Mouse (Mus musculus) megakaryocyte, embryonic 14.5 days (primary cell): ENCODE results near the gene Mrpl35. TPM values are rescaled to one million over a fixed set of nuclear protein-coding genes. Genes with fewer than 3 reads are reported as not detected.
"Not testable (repeated sequence)": the region's sequence is repeated elsewhere in the genome, so short reads cannot be mapped to it uniquely, and the experiment has no call there.

ENCODE experiments used
- H3K27me3 ChIP-seq: replicated peaks from 2 replicates; pipeline ENCODE3; 2012; ENCODE audit warnings: inconsistent platforms
- H3K36me3 ChIP-seq: replicated peaks from 2 replicates; pipeline ENCODE3; 2012; ENCODE audit warnings: low read length, inconsistent platforms, mixed read lengths
- H3K4me1 ChIP-seq: 2 replicates; pipeline ENCODE4 v1.6.1; 2012; ENCODE audit warnings: inconsistent platforms
- H3K4me3 ChIP-seq: replicated peaks from 2 replicates; pipeline ENCODE3; 2012; ENCODE audit warnings: moderate library complexity, mild to moderate bottlenecking, inconsistent platforms
- H3K9me3 ChIP-seq: 2 replicates; pipeline ENCODE4 v1.6.1; 2012; ENCODE audit warnings: inconsistent platforms
- FLI1 ChIP-seq: IDR thresholded peaks from 2 replicates; pipeline ENCODE4 v1.6.1; 2012; ENCODE audit warnings: low read length, inconsistent platforms, mixed read lengths
- GATA1 ChIP-seq: IDR thresholded peaks from 3 replicates; pipeline ENCODE4 v1.6.1; 2012; ENCODE audit warnings: mixed read lengths, low read length, inconsistent platforms, borderline replicate concordance
- polyA plus RNA-seq: library from polyadenylated mRNA; stranded (reverse); fragments of >175 nt; gene quantifications from 2 replicates; pipeline ENCODE4 v1.2.3, GENCODE M21; 2012; ENCODE audit warnings: low replicate concordance; ENCODE audit not compliant: insufficient read depth

Mrpl35 gene
- polyA plus RNA-seq: 1.00 TPM in 1 of 2 replicates, not detected in the other

DNA sequence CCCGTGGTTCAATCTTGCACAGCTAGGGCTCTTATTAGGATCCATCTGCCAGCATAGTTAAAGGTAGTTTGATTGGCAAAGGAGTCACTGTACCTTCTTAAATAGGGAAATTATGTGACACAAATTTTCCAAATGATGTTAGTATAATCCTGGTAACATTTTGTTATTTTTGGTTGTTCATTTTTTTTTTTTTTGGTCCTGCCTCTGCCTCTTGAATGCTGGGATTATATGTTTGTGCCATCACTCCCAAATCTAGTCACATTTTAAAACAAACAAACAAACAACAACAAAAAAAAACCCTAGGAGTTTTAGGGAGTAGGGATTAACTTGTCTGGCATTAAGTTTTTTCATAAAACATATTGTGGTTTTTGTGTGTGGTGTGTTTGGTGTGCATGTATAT is at the start of gene Mrpl35:
Gene Mrpl35 (minus strand): TSS at position 101 of the 400 bp plus-strand sequence.
- TF ChIP-seq FLI1: no peak
- no peak for TF ChIP-seq GATA1
- Histone ChIP-seq H3K4me3 (no peak within 1 kb of the TSS), H3K9me3 (no peaks in the 10 kb centered on the region), H3K36me3 (no peaks in the 10 kb centered on the region), H3K27me3 (no peaks in the 10 kb centered on the region), H3K4me1 (peaks cover 17% of the 10 kb centered on the region)

GRCm38 (mm10) chr6:71871396-71871795 is 44.6 kb upstream of the Mrpl35 start:
- no peak overlapping the region for H3K4me3 ChIP-seq
- H3K36me3 ChIP-seq: peaks cover 90% of the 10 kb centered on the region
- H3K4me1 ChIP-seq: peaks cover 20% of the 10 kb centered on the region
- no peaks in the 10 kb centered on the region for H3K27me3 ChIP-seq
- TF ChIP-seq FLI1 (no peak), GATA1 (no peak)
- no peaks in the 10 kb centered on the region for H3K9me3 ChIP-seq

DNA sequence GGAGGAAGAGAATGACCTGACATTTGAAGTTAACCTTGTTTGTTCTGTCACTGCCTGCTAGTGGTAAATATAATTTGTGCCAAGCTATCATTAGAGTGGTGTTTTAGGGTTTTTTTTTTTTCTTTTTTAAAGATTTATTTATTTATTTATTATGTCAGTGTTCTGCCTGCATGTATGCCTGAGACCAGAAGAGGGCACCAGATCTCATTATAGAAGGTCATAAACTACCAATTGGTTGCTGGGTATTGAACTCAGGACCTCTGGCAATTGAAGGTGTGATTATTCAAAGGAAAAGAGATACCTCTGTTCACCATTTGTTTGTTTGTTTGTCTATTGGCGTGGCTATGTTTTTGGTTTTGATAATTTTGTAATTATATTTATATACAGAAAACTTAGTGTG is 42.0 kb upstream of the Mrpl35 start:
- TF ChIP-seq GATA1 (no peak), FLI1 (no peak)
- no peak overlapping the region for H3K4me3 ChIP-seq
- H3K4me1 ChIP-seq: peaks cover 20% of the 10 kb centered on the region
- no peaks in the 10 kb centered on the region for H3K9me3 ChIP-seq
- peaks cover 90% of the 10 kb centered on the region for H3K36me3 ChIP-seq
- H3K27me3 ChIP-seq: no peaks in the 10 kb centered on the region

DNA sequence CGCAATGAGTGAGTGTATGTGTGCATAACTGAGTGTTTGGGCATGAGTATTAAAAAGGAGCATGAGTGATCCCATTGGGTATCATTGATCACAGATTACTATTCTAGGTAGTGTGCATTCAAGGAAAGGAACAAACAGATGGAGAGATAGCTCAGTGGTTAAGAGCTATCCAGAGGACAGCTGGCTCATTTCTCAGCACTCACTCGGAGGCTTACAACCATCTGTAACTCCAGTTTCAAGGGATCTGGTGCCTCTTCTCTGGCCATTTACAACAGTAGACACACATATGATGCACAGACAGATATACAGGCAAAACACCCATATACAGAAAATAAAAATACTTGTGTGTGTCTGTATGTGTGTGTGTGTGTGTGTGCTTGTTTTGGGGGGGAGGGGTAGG is 41.0 kb upstream of the Mrpl35 start:
- Histone ChIP-seq H3K9me3 (no peaks in the 10 kb centered on the region), H3K27me3 (no peaks in the 10 kb centered on the region)

DNA sequence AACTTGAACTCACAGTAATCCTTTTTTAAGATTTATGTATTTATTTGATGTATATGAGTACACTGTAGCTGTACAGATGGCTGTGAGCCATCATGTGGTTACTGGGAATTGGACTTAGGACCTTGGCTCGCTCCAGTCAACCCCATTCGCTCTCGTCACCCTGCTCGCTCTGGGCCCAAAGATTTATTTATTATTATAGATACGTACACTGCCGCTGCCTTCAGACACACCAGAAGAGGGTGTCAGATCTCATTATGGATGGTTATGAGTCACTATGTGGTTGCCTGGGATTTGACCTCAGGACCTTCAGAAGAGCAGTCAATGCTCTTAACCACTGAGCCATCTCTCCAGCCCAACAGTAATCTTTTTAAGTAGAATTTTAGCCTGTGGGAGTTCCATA is 20.1 kb upstream of the Mrpl35 start:
- H3K9me3 ChIP-seq, H3K27me3 ChIP-seq, H3K4me3 ChIP-seq: not testable (repeated sequence)
- H3K36me3 ChIP-seq: peaks cover 66% of the 10 kb centered on the region
- peaks cover 18% of the 10 kb centered on the region; the same call in 1 of the 2 replicates for H3K4me1 ChIP-seq

More for the DNA sequence above, 41.0 kb upstream of the Mrpl35 start:
- Histone ChIP-seq H3K36me3 (peaks cover 89% of the 10 kb centered on the region), H3K4me3 (no peak overlapping the region), H3K4me1 (peaks cover 20% of the 10 kb centered on the region)
- TF ChIP-seq GATA1 (no peak), FLI1 (no peak)

- H3K36me3 ChIP-seq: peaks cover 44% of the 10 kb centered on the region
- no peaks in the 10 kb centered on the region for H3K27me3 ChIP-seq
- no peak overlapping the region for H3K4me3 ChIP-seq
- peaks cover 48% of the 10 kb centered on the region for H3K4me1 ChIP-seq
- H3K9me3 ChIP-seq: no peaks in the 10 kb centered on the region
- no peak for TF ChIP-seq GATA1
- no peak for TF ChIP-seq FLI1
These were observed 14.0 kb upstream of the Mrpl35 start for GRCm38 (mm10) chr6:71840597-71841290.

DNA sequence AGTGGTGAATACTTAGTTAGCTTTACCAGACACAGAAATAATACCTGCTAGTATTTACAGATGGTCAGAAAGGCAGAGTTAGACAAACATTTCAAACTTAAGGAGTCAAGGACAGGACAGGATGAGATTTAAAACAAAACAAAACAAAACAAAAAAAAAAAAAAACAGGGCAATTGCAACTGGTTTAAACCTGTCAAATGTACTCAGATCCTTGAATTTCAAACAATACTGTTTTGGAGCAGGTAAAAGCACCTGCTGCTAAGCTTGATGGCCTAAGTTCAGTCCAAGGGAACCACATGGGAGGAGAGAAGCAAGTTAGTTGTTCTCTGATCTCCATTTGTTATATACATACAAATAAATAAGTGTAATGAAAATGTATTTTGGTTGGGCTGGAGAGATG is 13.0 kb upstream of the Mrpl35 start:
- H3K27me3 ChIP-seq: no peaks in the 10 kb centered on the region
- H3K4me3 ChIP-seq: no peak overlapping the region
- H3K36me3 ChIP-seq: peaks cover 43% of the 10 kb centered on the region
- H3K9me3 ChIP-seq: peaks cover 3% of the 10 kb centered on the region; the same call in 1 of the 2 replicates
- no peak for TF ChIP-seq GATA1
- TF ChIP-seq FLI1: no peak
- peaks cover 40% of the 10 kb centered on the region for H3K4me1 ChIP-seq

DNA sequence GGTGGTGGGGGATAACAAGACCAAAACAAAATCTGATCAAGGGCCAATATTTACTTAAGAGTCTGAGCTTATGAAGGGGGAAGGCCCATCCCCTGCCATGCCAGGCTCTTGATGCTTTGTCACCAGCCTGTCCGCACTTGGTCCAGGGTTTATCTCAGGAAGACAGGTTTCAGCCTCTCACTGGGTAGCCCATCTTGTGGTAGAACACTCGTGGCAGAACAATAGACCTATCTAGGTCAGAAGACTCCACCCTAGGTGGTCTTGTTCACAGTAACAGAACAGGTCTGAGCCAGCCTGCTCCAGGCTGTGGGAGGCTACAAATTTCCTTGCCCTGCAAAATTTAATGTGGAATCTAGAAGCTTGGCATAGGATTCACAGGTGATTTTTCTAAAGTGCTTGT is 10.0 kb upstream of the Mrpl35 start:
- no peak for TF ChIP-seq GATA1
- no peak for TF ChIP-seq FLI1
- Histone ChIP-seq H3K4me1 (peaks cover 52% of the 10 kb centered on the region), H3K36me3 (peaks cover 52% of the 10 kb centered on the region), H3K4me3 (no peak overlapping the region), H3K9me3 (peaks cover 3% of the 10 kb centered on the region; the same call in 1 of the 2 replicates), H3K27me3 (no peaks in the 10 kb centered on the region)

- peaks cover 28% of the 10 kb centered on the region for H3K36me3 ChIP-seq
- H3K9me3 ChIP-seq: peaks cover 3% of the 10 kb centered on the region; the same call in 1 of the 2 replicates
- TF ChIP-seq FLI1 (no peak), GATA1 (no peak)
- H3K27me3 ChIP-seq: no peaks in the 10 kb centered on the region
- H3K4me1 ChIP-seq: peaks cover 27% of the 10 kb centered on the region
- H3K4me3 ChIP-seq: peak overlapping the region; percentile 94
These were observed 4.8 kb upstream of the Mrpl35 start for GRCm38 (mm10) chr6:71831581-71831960.

DNA sequence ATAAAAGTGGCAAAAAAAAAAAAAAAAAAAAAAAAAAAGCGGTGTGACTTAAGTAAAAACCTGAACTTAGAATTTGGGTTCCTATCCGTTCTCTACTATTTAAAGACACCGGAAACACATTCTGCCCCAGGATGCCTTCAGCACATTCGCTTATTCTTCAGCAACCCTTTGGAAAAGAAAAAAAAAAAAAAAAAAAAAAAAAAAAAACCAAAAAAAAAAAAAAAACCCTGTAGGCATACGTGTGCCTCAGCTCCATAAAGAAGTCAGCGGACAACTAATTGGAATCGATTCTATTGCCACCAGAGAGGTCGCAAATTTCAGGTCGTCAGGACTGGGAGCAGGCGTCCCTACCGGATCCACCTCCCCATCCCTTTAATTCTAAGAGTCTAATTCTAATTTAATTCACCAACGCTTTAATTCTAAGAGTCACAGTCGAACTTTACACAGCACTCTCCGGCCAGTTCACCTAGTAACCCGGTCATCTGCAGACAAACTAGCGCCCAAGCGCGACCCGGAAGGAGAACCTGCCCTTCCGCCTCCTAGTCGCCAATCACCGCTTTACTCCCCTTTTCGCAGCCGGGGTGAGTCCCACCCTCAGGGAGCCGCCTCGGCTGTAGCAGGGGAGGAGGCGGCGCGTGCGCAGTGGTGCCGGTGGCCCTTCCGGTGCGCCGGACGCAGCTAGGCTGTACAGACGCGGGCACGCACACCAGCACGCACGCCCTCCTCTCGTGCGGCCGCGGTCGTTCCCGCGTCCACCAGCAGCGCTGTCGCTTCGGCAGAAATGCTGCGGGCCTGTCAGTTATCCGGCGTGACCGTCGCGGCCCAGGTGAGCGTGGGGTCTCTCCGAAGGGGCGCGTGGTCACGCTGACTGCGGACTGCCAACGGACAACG is 4.2 kb upstream of the Mrpl35 start, which contains the start of gene Immt:
Gene Immt (plus strand): TSS at position 642 of the 891 bp plus-strand sequence.
- peaks cover 21% of the 10 kb centered on the region for H3K36me3 ChIP-seq
- peak within 1 kb of the TSS; percentile 94 for H3K4me3 ChIP-seq
- TF ChIP-seq FLI1 (peak; percentile 32; the same call in 1 of the 2 replicates), GATA1 (no peak)
- no peaks in the 10 kb centered on the region for H3K27me3 ChIP-seq
- H3K4me1 ChIP-seq: peaks cover 20% of the 10 kb centered on the region
- peaks cover 3% of the 10 kb centered on the region; the same call in 1 of the 2 replicates for H3K9me3 ChIP-seq
